Mouse (Mus musculus): ENCODE measurements around the gene Glb1l2. TPM values are rescaled to one million over a fixed set of nuclear protein-coding genes. Genes with fewer than 3 reads are reported as not detected.

Glb1l2 gene
- polyA plus RNA-seq, 1 experiment from 2014 or later = 0.06 TPM

DNA sequence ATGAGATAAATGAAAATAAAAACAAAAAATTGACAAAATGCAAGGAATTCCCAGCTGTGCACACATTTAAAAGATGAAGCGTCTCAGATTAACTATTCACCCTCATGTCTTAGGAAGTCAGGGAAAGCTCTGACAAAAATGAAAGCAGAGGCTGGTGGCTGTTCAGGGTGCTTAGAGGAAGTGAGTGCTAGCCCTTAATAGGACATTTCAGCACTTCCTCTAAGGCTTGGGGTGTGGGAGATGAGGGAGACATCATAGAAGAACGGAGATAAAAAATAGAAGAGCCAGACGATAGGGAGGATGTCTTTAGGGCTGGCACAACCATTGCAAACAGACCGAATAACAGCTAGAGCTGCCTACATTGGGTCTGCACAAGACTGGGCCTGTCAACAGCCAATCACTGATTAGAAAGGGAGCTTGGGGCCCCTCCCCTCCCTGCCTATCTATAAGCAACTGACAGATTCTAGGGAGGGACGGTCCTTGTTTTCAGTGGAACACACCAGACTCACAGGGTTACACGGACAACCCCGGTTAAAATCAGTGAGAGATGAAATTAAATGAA is 22.8 kb downstream of the Glb1l2 start:
- H3K4me2 ChIP-seq (ENCODE audit: low read depth, low read length) = no peak overlapping the region
- no peak overlapping the region for H3K9ac ChIP-seq (ENCODE audit: low read depth, low read length)
- H3K27ac ChIP-seq (ENCODE audit: low read length) = no peak overlapping the region
- WGBS (ENCODE audit: insufficient replicate concordance) = 27% methylated on average over 7 of the region's 7 CpGs
- no peaks in the 10 kb centered on the region for H3K27me3 ChIP-seq (ENCODE audit: control insufficient read depth, insufficient read depth, low read depth, low read length)
- no peak overlapping the region for H3K4me3 ChIP-seq (ENCODE audit: low read depth, low read length)
- H3K4me1 ChIP-seq (ENCODE audit: control insufficient read depth, low read depth, low read length) = no peaks in the 10 kb centered on the region
- no peak for ATAC-seq (ENCODE audit: low read depth)
- no peaks in the 10 kb centered on the region for H3K36me3 ChIP-seq (ENCODE audit: control insufficient read depth, insufficient read depth)
- H3K9me3 ChIP-seq (replicated peaks; ENCODE audit: control insufficient read depth, low read length) = no peaks in the 10 kb centered on the region

DNA sequence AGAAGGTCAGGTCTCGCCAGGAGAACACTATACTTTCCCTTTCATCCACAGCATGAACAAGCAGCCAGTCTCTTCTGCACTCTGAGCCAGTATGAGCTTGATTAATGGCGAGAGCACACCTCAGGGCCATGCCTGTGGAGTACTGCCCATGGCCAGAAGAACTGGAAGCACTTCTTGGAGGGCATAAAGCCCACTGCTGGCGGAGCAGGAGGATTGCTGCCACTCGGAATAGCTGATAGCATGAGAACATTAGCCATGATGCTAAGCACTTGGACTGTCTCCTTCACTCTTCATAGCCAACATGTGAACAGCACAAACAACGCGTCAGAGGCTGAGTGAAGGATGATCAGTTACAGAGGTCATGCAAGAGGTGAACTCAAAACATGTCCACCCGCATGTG is 27.8 kb downstream of the Glb1l2 start:
- Histone ChIP-seq H3K4me1 (ENCODE audit: control insufficient read depth, low read depth, low read length) (no peaks in the 10 kb centered on the region), H3K36me3 (ENCODE audit: control insufficient read depth, insufficient read depth) (no peaks in the 10 kb centered on the region), H3K4me3 (ENCODE audit: low read depth, low read length) (no peak overlapping the region), H3K4me2 (ENCODE audit: low read depth, low read length) (no peak overlapping the region), H3K27ac (ENCODE audit: low read length) (no peak overlapping the region), H3K27me3 (ENCODE audit: control insufficient read depth, insufficient read depth, low read depth, low read length) (no peaks in the 10 kb centered on the region), H3K9ac (ENCODE audit: low read depth, low read length) (no peak overlapping the region), H3K9me3 (replicated peaks; ENCODE audit: control insufficient read depth, low read length) (no peaks in the 10 kb centered on the region)
- WGBS (ENCODE audit: insufficient replicate concordance) = 61% methylated on average over 7 of the region's 7 CpGs
- ATAC-seq (ENCODE audit: low read depth) = no peak

DNA sequence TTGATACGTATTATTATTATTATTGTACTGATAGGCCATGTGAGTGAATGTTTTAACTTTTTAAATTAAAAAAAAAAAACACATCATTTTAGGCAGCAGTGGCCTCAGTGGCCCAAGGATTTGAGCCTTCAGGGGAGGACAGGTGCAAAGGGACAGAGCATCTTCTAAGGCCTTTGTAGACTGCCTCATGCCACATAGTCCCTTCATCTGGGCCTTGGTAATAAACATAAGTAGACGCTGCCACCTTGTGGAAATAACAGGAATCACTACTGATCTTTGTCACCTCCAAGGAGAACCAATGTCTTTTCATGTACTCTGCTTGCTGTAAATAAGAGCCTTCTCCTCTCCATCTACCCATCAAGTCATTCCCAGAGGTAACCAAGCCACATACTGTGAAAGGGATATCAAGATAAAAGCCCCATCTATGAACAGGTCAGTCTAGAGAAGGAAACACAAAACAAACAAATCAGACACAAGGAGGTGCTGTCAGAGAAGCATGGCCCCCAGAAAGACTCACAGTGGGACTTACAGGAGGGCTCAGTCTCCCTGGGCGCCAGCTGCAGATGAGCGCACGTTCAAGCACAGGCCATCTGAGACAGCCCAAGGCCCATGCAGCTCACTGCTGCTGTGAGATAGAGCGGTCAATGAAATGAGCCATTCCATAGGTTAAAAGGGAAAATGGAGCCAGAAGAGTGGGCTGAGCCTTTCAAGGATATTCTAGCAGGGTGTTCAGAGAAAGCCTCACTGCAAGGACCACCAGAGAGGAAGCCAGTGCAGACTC is 30.0 kb downstream of the Glb1l2 start:
- Histone ChIP-seq H3K4me2 (ENCODE audit: low read depth, low read length) (no peak overlapping the region), H3K4me1 (ENCODE audit: control insufficient read depth, low read depth, low read length) (no peaks in the 10 kb centered on the region), H3K4me3 (ENCODE audit: low read depth, low read length) (no peak overlapping the region), H3K9me3 (replicated peaks; ENCODE audit: control insufficient read depth, low read length) (no peaks in the 10 kb centered on the region), H3K27me3 (ENCODE audit: control insufficient read depth, insufficient read depth, low read depth, low read length) (no peaks in the 10 kb centered on the region), H3K36me3 (ENCODE audit: control insufficient read depth, insufficient read depth) (no peaks in the 10 kb centered on the region), H3K9ac (ENCODE audit: low read depth, low read length) (no peak overlapping the region), H3K27ac (ENCODE audit: low read length) (no peak overlapping the region)
- WGBS (ENCODE audit: insufficient replicate concordance) = 49% methylated on average over 6 of the region's 6 CpGs
- ATAC-seq (ENCODE audit: low read depth) = no peak

DNA sequence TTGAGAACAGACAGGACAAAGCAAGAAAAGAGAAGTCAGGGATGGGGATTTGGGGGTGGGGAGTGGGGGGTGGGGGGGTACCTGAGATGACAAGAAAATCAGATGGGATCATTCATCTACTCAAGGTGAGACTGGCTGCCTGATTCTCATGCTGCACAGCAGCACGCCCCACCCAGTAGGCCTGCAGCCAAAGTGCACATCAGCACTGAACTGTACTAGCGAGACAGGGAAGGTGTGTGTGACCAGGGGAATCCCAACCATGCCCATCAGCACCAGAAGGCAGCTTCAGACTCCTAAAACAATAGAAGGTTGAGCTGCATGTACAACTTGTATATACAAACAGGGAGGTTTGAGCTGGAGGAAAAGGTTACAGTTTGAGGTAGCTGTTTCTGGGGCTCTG is 30.6 kb downstream of the Glb1l2 start:
- WGBS (ENCODE audit: insufficient replicate concordance) = 51% methylated on average over 2 of the region's 2 CpGs
- no peaks in the 10 kb centered on the region for H3K4me1 ChIP-seq (ENCODE audit: control insufficient read depth, low read depth, low read length)
- no peaks in the 10 kb centered on the region for H3K9me3 ChIP-seq (replicated peaks; ENCODE audit: control insufficient read depth, low read length)
- ATAC-seq (ENCODE audit: low read depth) = no peak
- H3K4me2 ChIP-seq (ENCODE audit: low read depth, low read length) = no peak overlapping the region
- H3K9ac ChIP-seq (ENCODE audit: low read depth, low read length) = no peak overlapping the region
- H3K27me3 ChIP-seq (ENCODE audit: control insufficient read depth, insufficient read depth, low read depth, low read length) = no peaks in the 10 kb centered on the region
- no peak overlapping the region for H3K27ac ChIP-seq (ENCODE audit: low read length)
- H3K4me3 ChIP-seq (ENCODE audit: low read depth, low read length) = no peak overlapping the region
- H3K36me3 ChIP-seq (ENCODE audit: control insufficient read depth, insufficient read depth) = no peaks in the 10 kb centered on the region

DNA sequence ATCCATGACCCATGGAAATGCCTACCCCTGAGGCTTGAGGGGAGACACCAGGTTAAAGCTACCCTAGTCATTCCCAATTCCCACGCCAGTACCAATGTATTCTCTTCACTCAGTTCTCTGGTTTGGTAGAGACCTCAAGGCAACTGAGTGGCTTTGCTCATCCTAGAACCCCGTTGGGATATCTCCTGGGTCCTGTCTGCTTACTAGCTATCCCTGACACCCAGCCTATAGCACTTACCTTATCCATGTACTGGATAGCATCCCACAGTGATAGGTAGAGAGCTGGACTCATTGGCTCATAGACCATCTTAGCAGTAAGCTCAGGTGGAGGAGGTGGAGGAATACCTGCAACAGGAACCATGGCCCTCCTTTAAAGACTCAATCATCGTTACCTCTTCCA is 38.1 kb downstream of the Glb1l2 start:
- ATAC-seq (ENCODE audit: low read depth) = no peak
- Histone ChIP-seq H3K27me3 (ENCODE audit: control insufficient read depth, insufficient read depth, low read depth, low read length) (no peaks in the 10 kb centered on the region), H3K27ac (ENCODE audit: low read length) (no peak overlapping the region), H3K9ac (ENCODE audit: low read depth, low read length) (no peak overlapping the region), H3K4me1 (ENCODE audit: control insufficient read depth, low read depth, low read length) (no peaks in the 10 kb centered on the region), H3K36me3 (ENCODE audit: control insufficient read depth, insufficient read depth) (no peaks in the 10 kb centered on the region), H3K4me2 (ENCODE audit: low read depth, low read length) (no peak overlapping the region), H3K9me3 (replicated peaks; ENCODE audit: control insufficient read depth, low read length) (no peaks in the 10 kb centered on the region), H3K4me3 (ENCODE audit: low read depth, low read length) (no peak overlapping the region)
- 42% methylated on average over 3 of the region's 3 CpGs for WGBS (ENCODE audit: insufficient replicate concordance)

DNA sequence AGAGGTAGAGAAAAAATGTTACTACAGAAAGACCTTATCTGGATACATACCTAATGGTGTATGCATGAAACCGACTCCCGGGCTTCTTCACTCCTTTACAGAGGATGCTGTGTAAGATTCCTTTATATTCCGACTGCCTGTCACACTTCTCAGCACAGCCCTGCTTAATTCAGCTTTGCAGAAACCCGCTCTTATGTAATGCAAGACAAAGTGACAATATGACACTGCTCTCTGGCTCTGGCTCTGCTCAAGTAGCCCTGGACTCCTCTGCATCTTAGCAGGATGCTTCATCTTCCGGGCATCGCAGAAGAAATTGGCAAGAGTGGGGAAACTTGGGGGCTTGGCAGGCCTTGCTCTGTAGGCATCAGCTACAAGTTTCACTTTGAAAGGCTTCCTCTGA is 43.8 kb downstream of the Glb1l2 start:
- Histone ChIP-seq H3K4me3 (ENCODE audit: low read depth, low read length) (no peak overlapping the region), H3K27ac (ENCODE audit: low read length) (no peak overlapping the region), H3K27me3 (ENCODE audit: control insufficient read depth, insufficient read depth, low read depth, low read length) (no peaks in the 10 kb centered on the region), H3K4me1 (ENCODE audit: control insufficient read depth, low read depth, low read length) (no peaks in the 10 kb centered on the region), H3K36me3 (ENCODE audit: control insufficient read depth, insufficient read depth) (no peaks in the 10 kb centered on the region), H3K9me3 (replicated peaks; ENCODE audit: control insufficient read depth, low read length) (no peaks in the 10 kb centered on the region), H3K9ac (ENCODE audit: low read depth, low read length) (no peak overlapping the region), H3K4me2 (ENCODE audit: low read depth, low read length) (no peak overlapping the region)
- no peak for ATAC-seq (ENCODE audit: low read depth)
- WGBS (ENCODE audit: insufficient replicate concordance) = 70% methylated on average over 6 of the region's 6 CpGs

DNA sequence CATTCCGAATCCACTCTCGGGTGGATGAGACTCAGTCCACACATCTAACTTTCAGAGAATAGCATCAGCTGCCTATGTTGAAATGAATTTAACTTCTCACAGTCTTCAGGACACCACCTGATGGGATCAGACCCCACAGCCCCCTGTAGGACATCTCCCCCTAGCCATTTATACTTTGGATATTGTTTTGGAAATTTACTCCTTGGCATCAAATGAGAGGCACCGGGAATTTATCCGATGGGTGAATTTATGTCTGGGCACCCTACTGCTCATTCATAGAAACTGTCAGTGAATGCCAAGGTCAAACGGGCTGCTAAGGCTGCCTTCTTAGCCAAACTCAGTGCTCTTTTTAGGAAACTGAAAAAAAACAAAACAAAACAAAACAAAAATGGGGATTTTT is 45.7 kb downstream of the Glb1l2 start:
- Histone ChIP-seq H3K9me3 (replicated peaks; ENCODE audit: control insufficient read depth, low read length) (no peaks in the 10 kb centered on the region), H3K27ac (ENCODE audit: low read length) (no peak overlapping the region), H3K4me1 (ENCODE audit: control insufficient read depth, low read depth, low read length) (no peaks in the 10 kb centered on the region), H3K36me3 (ENCODE audit: control insufficient read depth, insufficient read depth) (no peaks in the 10 kb centered on the region), H3K4me3 (ENCODE audit: low read depth, low read length) (no peak overlapping the region), H3K27me3 (ENCODE audit: control insufficient read depth, insufficient read depth, low read depth, low read length) (no peaks in the 10 kb centered on the region), H3K4me2 (ENCODE audit: low read depth, low read length) (no peak overlapping the region), H3K9ac (ENCODE audit: low read depth, low read length) (no peak overlapping the region)
- ATAC-seq (ENCODE audit: low read depth) = no peak
- 71% methylated on average over 5 of the region's 5 CpGs for whole genome bisulfite sequencing (ENCODE audit: insufficient replicate concordance)

DNA sequence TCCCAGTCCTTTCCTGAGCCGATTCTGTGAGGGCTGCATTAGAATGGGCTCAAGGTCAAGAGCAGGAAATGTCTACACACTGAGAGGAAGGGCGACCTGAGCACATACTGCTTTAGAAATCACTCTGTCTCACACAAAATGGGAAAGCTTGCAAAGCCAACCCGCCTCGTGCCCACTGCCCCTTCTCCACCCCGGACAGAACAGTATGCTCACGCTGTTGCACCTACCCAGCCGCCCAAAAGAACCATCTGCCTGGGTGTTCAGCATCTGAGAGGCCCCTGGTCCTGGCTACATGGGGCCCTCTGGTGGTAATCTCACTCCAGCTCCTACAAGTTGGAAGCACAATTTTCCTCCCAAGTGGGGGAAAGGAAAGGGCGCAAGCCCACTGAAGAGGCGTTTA is 46.2 kb downstream of the Glb1l2 start:
- H3K9me3 ChIP-seq (replicated peaks; ENCODE audit: control insufficient read depth, low read length) = no peaks in the 10 kb centered on the region
- no peak for ATAC-seq (ENCODE audit: low read depth)
- no peaks in the 10 kb centered on the region for H3K36me3 ChIP-seq (ENCODE audit: control insufficient read depth, insufficient read depth)
- no peak overlapping the region for H3K4me2 ChIP-seq (ENCODE audit: low read depth, low read length)
- 18% methylated on average over 9 of the region's 9 CpGs for WGBS (ENCODE audit: insufficient replicate concordance)
- no peak overlapping the region for H3K4me3 ChIP-seq (ENCODE audit: low read depth, low read length)
- no peak overlapping the region for H3K27ac ChIP-seq (ENCODE audit: low read length)
- H3K4me1 ChIP-seq (ENCODE audit: control insufficient read depth, low read depth, low read length) = no peaks in the 10 kb centered on the region
- no peaks in the 10 kb centered on the region for H3K27me3 ChIP-seq (ENCODE audit: control insufficient read depth, insufficient read depth, low read depth, low read length)
- no peak overlapping the region for H3K9ac ChIP-seq (ENCODE audit: low read depth, low read length)

DNA sequence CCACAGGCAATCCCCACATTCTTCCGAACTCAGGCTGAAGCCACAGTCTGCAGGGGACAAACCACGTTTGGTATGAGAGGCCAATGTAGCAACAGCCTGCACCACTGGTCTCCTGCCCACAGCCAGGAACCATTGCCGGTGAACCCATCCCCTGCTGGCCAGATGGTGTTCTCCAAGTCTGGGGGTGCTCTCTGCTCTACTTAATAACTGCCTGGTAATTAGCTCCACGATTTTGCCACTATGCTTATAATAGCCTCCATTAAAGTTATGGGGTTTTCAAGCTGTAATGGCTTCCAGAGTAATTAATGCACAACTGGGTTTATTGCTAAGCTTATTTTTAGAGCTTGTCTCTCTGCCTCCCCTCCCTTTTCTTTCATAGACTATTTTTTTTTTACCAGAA is 57.4 kb downstream of the Glb1l2 start:
- H3K36me3 ChIP-seq (ENCODE audit: control insufficient read depth, insufficient read depth) = no peaks in the 10 kb centered on the region
- no peak for ATAC-seq (ENCODE audit: low read depth)
- H3K4me3 ChIP-seq (ENCODE audit: low read depth, low read length) = no peak overlapping the region
- no peaks in the 10 kb centered on the region for H3K27me3 ChIP-seq (ENCODE audit: control insufficient read depth, insufficient read depth, low read depth, low read length)
- H3K27ac ChIP-seq (ENCODE audit: low read length) = no peak overlapping the region
- H3K4me1 ChIP-seq (ENCODE audit: control insufficient read depth, low read depth, low read length) = no peaks in the 10 kb centered on the region
- 54% methylated on average over 4 of the region's 4 CpGs for whole genome bisulfite sequencing (ENCODE audit: insufficient replicate concordance)
- H3K9ac ChIP-seq (ENCODE audit: low read depth, low read length) = no peak overlapping the region
- no peaks in the 10 kb centered on the region for H3K9me3 ChIP-seq (replicated peaks; ENCODE audit: control insufficient read depth, low read length)
- H3K4me2 ChIP-seq (ENCODE audit: low read depth, low read length) = no peak overlapping the region
